Mouse (Mus musculus): Measurements from ENCODE around the gene Sned1. TPM values are rescaled to one million over a fixed set of nuclear protein-coding genes. Genes with fewer than 3 reads are reported as not detected.

Sned1 gene
- polyA plus RNA-seq, 1 experiment from 2014 or later, result 4.0 TPM

DNA sequence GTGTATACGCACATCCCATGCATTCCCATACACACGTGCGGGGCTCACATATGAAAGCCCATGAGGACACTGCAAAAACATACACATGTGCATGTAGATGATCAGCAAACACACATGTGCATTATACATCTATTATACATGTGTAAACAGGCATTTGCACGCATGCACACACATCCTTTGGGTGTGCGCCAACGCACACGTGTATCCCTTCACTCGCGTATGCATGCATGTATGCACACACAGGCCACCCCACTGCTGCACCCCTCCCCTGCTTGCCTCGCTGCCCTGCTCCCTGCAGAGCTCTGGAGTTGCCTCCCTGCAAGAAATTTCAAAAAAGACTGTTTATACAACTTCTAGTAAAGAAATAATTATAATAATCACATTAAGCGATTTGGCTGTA, 24.6 kb upstream of the Sned1 start:
- ATAC-seq (ENCODE audit: low FRiP score), result no peak
- WGBS, result 81% methylated on average over 11 of the region's 11 CpGs
- Histone ChIP-seq H3K27me3 (ENCODE audit: control insufficient read depth, insufficient read depth, low read length) (no peaks in the 10 kb centered on the region), H3K9ac (ENCODE audit: low read depth, low read length) (no peak overlapping the region), H3K9me3 (ENCODE audit: control insufficient read depth, low read length) (no peaks in the 10 kb centered on the region), H3K27ac (ENCODE audit: low read depth, low read length) (no peak overlapping the region), H3K4me2 (replicated peaks; ENCODE audit: low read depth, low read length) (no peak overlapping the region), H3K4me1 (replicated peaks; ENCODE audit: control insufficient read depth, insufficient read depth, low read length) (peaks cover 3% of the 10 kb centered on the region; the same call in 1 of the 2 replicates), H3K4me3 (ENCODE audit: low read depth, low read length) (no peak overlapping the region), H3K36me3 (ENCODE audit: control insufficient read depth, insufficient read depth, low read length) (no peaks in the 10 kb centered on the region)
- no peak for DNase-seq (ENCODE audit: low spot score)

DNA sequence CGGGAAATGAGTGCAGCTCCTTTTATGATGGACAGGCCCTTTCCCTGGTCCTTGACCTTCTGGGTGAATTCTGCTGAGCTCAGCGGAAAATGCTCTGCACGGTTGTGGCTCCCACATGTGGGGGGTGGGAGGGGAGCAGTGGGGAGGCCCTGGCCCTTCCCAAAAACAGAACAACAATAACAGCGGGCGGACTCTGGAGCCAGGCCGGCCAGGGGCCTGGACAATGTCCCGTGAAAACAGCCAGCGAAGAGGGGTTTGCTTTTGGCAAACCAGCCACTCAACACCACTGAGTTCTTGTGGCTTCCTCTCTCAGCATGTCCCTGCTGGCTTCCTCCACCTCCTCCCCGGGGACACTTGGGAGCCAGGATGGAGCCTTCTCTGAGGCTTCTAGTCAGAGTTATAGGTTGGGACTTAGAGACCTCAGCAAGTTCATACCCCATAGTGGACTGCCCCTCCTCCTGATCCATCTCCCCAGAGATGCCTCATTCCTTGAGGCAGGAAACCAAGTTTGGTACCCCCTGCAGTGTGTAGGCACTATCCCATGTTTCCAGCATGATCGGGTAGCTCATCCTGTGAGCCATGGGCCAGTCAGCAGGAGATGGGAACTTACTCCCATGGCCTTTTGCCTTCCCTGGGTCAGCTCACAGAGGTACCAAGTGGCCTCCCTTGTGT, 24.0 kb upstream of the Sned1 start:
- Histone ChIP-seq H3K27ac (ENCODE audit: low read depth, low read length) (no peak overlapping the region), H3K4me2 (replicated peaks; ENCODE audit: low read depth, low read length) (no peak overlapping the region), H3K36me3 (ENCODE audit: control insufficient read depth, insufficient read depth, low read length) (no peaks in the 10 kb centered on the region), H3K4me3 (ENCODE audit: low read depth, low read length) (no peak overlapping the region), H3K9me3 (ENCODE audit: control insufficient read depth, low read length) (no peaks in the 10 kb centered on the region), H3K27me3 (ENCODE audit: control insufficient read depth, insufficient read depth, low read length) (no peaks in the 10 kb centered on the region), H3K4me1 (replicated peaks; ENCODE audit: control insufficient read depth, insufficient read depth, low read length) (peaks cover 3% of the 10 kb centered on the region; the same call in 1 of the 2 replicates), H3K9ac (ENCODE audit: low read depth, low read length) (no peak overlapping the region)
- 44% methylated on average over 10 of the region's 10 CpGs for WGBS
- no peak for ATAC-seq (ENCODE audit: low FRiP score)
- DNase-seq (ENCODE audit: low spot score), result no peak

DNA sequence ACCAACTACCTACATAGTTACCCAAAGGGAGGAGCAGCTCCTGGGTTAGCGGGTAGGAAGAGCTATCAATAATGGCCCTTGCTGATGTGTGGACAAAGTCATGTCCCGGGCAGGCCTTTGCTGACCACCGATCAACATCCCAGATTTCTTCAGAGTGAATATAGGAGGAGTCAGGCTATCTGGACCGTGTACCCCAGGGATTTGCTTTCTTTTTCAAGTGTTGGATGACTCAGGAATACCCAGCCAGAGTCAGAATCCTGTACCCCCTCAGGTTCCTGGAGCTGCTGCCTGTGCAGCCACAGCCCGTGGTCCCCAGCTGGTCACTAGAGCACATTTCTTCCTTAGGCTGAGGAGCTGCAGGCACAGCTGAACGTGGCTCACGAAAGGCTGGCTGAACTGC, 23.2 kb upstream of the Sned1 start:
- H3K9ac ChIP-seq (ENCODE audit: low read depth, low read length), result no peak overlapping the region
- ATAC-seq (ENCODE audit: low FRiP score), result no peak

GRCm38 (mm10) chr1:93214612-93215011, 21.0 kb upstream of the Sned1 start:
- Histone ChIP-seq H3K27me3 (ENCODE audit: control insufficient read depth, insufficient read depth, low read length) (no peaks in the 10 kb centered on the region), H3K9me3 (ENCODE audit: control insufficient read depth, low read length) (no peaks in the 10 kb centered on the region), H3K27ac (ENCODE audit: low read depth, low read length) (no peak overlapping the region), H3K4me3 (ENCODE audit: low read depth, low read length) (no peak overlapping the region), H3K9ac (ENCODE audit: low read depth, low read length) (no peak overlapping the region), H3K4me1 (replicated peaks; ENCODE audit: control insufficient read depth, insufficient read depth, low read length) (peaks cover 3% of the 10 kb centered on the region; the same call in 1 of the 2 replicates), H3K4me2 (replicated peaks; ENCODE audit: low read depth, low read length) (no peak overlapping the region), H3K36me3 (ENCODE audit: control insufficient read depth, insufficient read depth, low read length) (no peaks in the 10 kb centered on the region)
- ATAC-seq (ENCODE audit: low FRiP score) (no peak), DNase-seq (ENCODE audit: low spot score) (no peak)
- 26% methylated on average over 5 of the region's 5 CpGs for WGBS

More for the DNA sequence above, 23.2 kb upstream of the Sned1 start:
- Histone ChIP-seq H3K27ac (ENCODE audit: low read depth, low read length) (no peak overlapping the region), H3K36me3 (ENCODE audit: control insufficient read depth, insufficient read depth, low read length) (no peaks in the 10 kb centered on the region), H3K27me3 (ENCODE audit: control insufficient read depth, insufficient read depth, low read length) (no peaks in the 10 kb centered on the region), H3K4me3 (ENCODE audit: low read depth, low read length) (no peak overlapping the region), H3K4me1 (replicated peaks; ENCODE audit: control insufficient read depth, insufficient read depth, low read length) (peaks cover 3% of the 10 kb centered on the region; the same call in 1 of the 2 replicates), H3K4me2 (replicated peaks; ENCODE audit: low read depth, low read length) (no peak overlapping the region), H3K9me3 (ENCODE audit: control insufficient read depth, low read length) (no peaks in the 10 kb centered on the region)
- WGBS, result 89% methylated on average over 7 of the region's 7 CpGs
- no peak for DNase-seq (ENCODE audit: low spot score)

GRCm38 (mm10) chr1:93216839-93217497, 18.7 kb upstream of the Sned1 start:
- H3K27ac ChIP-seq (ENCODE audit: low read depth, low read length), result no peak overlapping the region
- peaks cover 5% of the 10 kb centered on the region; the same call in 1 of the 2 replicates for H3K4me1 ChIP-seq (replicated peaks; ENCODE audit: control insufficient read depth, insufficient read depth, low read length)
- ATAC-seq (ENCODE audit: low FRiP score), result no peak
- H3K9me3 ChIP-seq (ENCODE audit: control insufficient read depth, low read length), result no peaks in the 10 kb centered on the region
- DNase-seq (ENCODE audit: low spot score), result no peak
- no peak overlapping the region for H3K4me3 ChIP-seq (ENCODE audit: low read depth, low read length)
- 75% methylated on average over 9 of the region's 9 CpGs for WGBS
- H3K4me2 ChIP-seq (replicated peaks; ENCODE audit: low read depth, low read length), result no peak overlapping the region
- no peaks in the 10 kb centered on the region for H3K36me3 ChIP-seq (ENCODE audit: control insufficient read depth, insufficient read depth, low read length)
- no peaks in the 10 kb centered on the region for H3K27me3 ChIP-seq (ENCODE audit: control insufficient read depth, insufficient read depth, low read length)
- H3K9ac ChIP-seq (ENCODE audit: low read depth, low read length), result no peak overlapping the region

- DNase-seq (ENCODE audit: low spot score) (no peak), ATAC-seq (ENCODE audit: low FRiP score) (no peak)
- Histone ChIP-seq H3K4me3 (ENCODE audit: low read depth, low read length) (no peak overlapping the region), H3K9me3 (ENCODE audit: control insufficient read depth, low read length) (no peaks in the 10 kb centered on the region), H3K27me3 (ENCODE audit: control insufficient read depth, insufficient read depth, low read length) (no peaks in the 10 kb centered on the region), H3K27ac (ENCODE audit: low read depth, low read length) (no peak overlapping the region), H3K4me1 (replicated peaks; ENCODE audit: control insufficient read depth, insufficient read depth, low read length) (peaks cover 5% of the 10 kb centered on the region; the same call in 1 of the 2 replicates), H3K9ac (ENCODE audit: low read depth, low read length) (no peak overlapping the region), H3K4me2 (replicated peaks; ENCODE audit: low read depth, low read length) (no peak overlapping the region), H3K36me3 (ENCODE audit: control insufficient read depth, insufficient read depth, low read length) (no peaks in the 10 kb centered on the region)
- WGBS, result 49% methylated on average over 7 of the region's 7 CpGs
Measured at GRCm38 (mm10) chr1:93217530-93217929, 18.1 kb upstream of the Sned1 start.

GRCm38 (mm10) chr1:93220776-93221175, 14.9 kb upstream of the Sned1 start:
- Histone ChIP-seq H3K4me3 (ENCODE audit: low read depth, low read length) (no peak overlapping the region), H3K4me1 (replicated peaks; ENCODE audit: control insufficient read depth, insufficient read depth, low read length) (0 out of 2 replicates have a peak, but pooled peaks cover 2% of the 10 kb centered on the region), H3K4me2 (replicated peaks; ENCODE audit: low read depth, low read length) (no peak overlapping the region), H3K36me3 (ENCODE audit: control insufficient read depth, insufficient read depth, low read length) (no peaks in the 10 kb centered on the region), H3K27me3 (ENCODE audit: control insufficient read depth, insufficient read depth, low read length) (peaks cover 3% of the 10 kb centered on the region; the same call in 1 of the 2 replicates), H3K9me3 (ENCODE audit: control insufficient read depth, low read length) (no peaks in the 10 kb centered on the region), H3K27ac (ENCODE audit: low read depth, low read length) (no peak overlapping the region), H3K9ac (ENCODE audit: low read depth, low read length) (no peak overlapping the region)
- DNase-seq (ENCODE audit: low spot score) (no peak), ATAC-seq (ENCODE audit: low FRiP score) (no peak)
- 57% methylated on average over 7 of the region's 7 CpGs for WGBS

DNA sequence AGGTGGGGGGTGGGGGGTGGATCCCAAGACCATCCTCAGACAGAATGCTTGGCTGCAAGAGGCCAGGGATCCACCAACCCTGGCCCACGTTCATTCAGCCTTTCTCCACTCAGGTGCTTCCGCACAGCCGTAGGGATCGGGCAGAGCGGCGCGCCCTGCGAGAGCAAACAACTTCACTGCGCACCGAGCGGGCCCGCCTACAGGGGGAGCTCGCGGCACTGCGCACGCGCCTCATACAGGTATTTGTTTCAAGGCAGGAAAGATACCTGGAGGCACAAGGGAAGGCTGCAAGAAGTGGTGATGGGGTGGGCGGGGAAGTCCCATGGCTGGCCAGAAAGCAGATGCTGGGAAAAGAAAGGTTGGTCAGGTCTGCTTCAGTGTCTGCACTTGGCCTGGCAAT, 11.7 kb upstream of the Sned1 start:
- Histone ChIP-seq H3K9ac (ENCODE audit: low read depth, low read length) (no peak overlapping the region), H3K9me3 (ENCODE audit: control insufficient read depth, low read length) (no peaks in the 10 kb centered on the region), H3K36me3 (ENCODE audit: control insufficient read depth, insufficient read depth, low read length) (no peaks in the 10 kb centered on the region), H3K4me2 (replicated peaks; ENCODE audit: low read depth, low read length) (no peak overlapping the region), H3K27ac (ENCODE audit: low read depth, low read length) (no peak overlapping the region), H3K27me3 (ENCODE audit: control insufficient read depth, insufficient read depth, low read length) (peaks cover 3% of the 10 kb centered on the region; the same call in 1 of the 2 replicates), H3K4me1 (replicated peaks; ENCODE audit: control insufficient read depth, insufficient read depth, low read length) (0 out of 2 replicates have a peak, but pooled peaks cover 2% of the 10 kb centered on the region), H3K4me3 (ENCODE audit: low read depth, low read length) (no peak overlapping the region)
- DNase-seq (ENCODE audit: low spot score) (peak; percentile 63), ATAC-seq (ENCODE audit: low FRiP score) (0 out of 2 replicates have a peak, but pooled peaks have one; percentile 50)
- WGBS, result 3% methylated on average over 18 of the region's 18 CpGs
